ENCODE assay signal across 8 mouse cellular contexts in the genomic region with DNA sequence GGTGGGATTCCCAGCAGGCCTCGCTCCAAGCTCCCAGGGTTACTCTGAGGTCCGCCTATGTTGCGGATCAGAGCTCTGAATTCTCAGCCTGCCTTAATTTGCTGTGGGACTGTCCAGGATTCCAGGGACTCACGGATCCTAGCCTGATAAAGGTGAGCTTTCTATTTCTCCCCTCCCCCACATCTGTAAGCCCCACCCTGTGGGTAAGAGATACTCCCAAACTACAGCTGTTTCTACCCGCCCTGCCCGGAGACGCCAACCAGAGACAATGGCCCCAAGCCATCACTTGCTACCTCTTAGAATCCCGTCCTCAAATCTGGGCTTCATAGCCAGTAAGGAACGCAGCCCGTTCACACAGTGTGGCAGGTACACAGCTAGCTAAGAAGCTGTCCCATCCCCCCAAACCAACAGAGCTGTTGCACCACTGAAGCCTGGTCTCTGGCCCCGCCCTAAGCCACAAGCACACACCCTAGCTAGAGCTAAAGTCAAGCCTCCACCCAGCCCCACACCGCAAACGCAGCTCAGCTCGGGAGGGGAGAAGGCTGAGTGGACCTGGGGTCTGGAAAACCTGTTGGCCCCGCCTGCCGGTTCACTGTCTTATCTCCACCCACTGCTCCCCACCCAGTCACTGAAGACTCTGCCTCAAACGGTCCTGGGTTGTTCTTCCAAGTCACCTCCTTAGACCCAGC. TPM values are rescaled to one million over a fixed set of nuclear protein-coding genes. Genes with fewer than 3 reads are reported as not detected.
DNase-seq lines count a peak whose midpoint lies in the region; ATAC-seq and TF ChIP-seq lines count a peak whose summit lies in the region.

No protein-coding gene starts in this region.

- in situ Hi-C loops in ES-E14 (cut with MboI; ENCODE audit: low sequenced_read_pairs in 2 of 2, unreplicated experiment in 2 of 2) = no loop called here

- no peak for TF ChIP-seq EP300 in lung, postnatal 0 days (IDR thresholded peaks at IDR 0.05)

- H3K9me3 ChIP-seq in ES-E14 (ENCODE audit: control insufficient read depth, insufficient read depth, low read depth, low read length) = no peaks in the 10 kb centered on the region
- no peaks in the 10 kb centered on the region for H3K9me3 ChIP-seq in lung, postnatal 0 days (ENCODE audit: low read length)

- H3K4me1 ChIP-seq in ES-E14 (ENCODE audit: control insufficient read depth in 2 of 2, insufficient read depth in 2 of 2, low read length in 2 of 2, poor library complexity in 1 of 2) = peaks cover 4 to 47% of the 10 kb centered on the region in 2 experiments; a peak in 2 of 4 replicates
- H3K4me1 ChIP-seq in lung, postnatal 0 days (ENCODE audit: insufficient read depth, low read depth, low read length) = no peaks in the 10 kb centered on the region

- H3K9ac ChIP-seq in ES-E14 (ENCODE audit: insufficient read depth, low read depth, low read length, poor library complexity, severe bottlenecking) = peak overlapping the region; percentile 57; the same call in 1 of the 2 replicates
- no peak overlapping the region for H3K9ac ChIP-seq in lung, postnatal 0 days (replicated peaks; ENCODE audit: low read depth)

- H3K4me3 ChIP-seq in ES-E14 (ENCODE audit: insufficient read depth in 1 of 2, low read depth in 1 of 2, low read length in 2 of 2, poor library complexity in 1 of 2, severe bottlenecking in 1 of 2) = peak overlapping the region; percentile 48 to 60
- no peak overlapping the region for H3K4me3 ChIP-seq in lung, postnatal 0 days (ENCODE audit: low read depth, low read length)

- H3K27me3 ChIP-seq in lung, postnatal 0 days (replicated peaks; ENCODE audit: insufficient read depth, low read length) = peaks cover 6% of the 10 kb centered on the region; the same call in 1 of the 2 replicates

- TF ChIP-seq CTCF in lung, postnatal 0 days (IDR thresholded peaks at IDR 0.05) = no peak

- peak overlapping the region; percentile 71; the same call in 1 of the 2 replicates for H3K27ac ChIP-seq in ES-E14 (ENCODE audit: insufficient read depth, low read depth, low read length, poor library complexity, severe bottlenecking)
- H3K27ac ChIP-seq in lung, postnatal 0 days (ENCODE audit: low read length) = no peak overlapping the region

- DNase-seq in B cell, adult 2 months = peak; percentile 42 to 43
- DNase-seq in ES-E14 (ENCODE audit: low read depth, low spot score) = peak; percentile 70
- DNase-seq in lung, postnatal 0 days (ENCODE audit: low spot score) = peak; percentile 59
- peak; percentile 42 to 43 for DNase-seq in spleen, adult 18-20 months
- no peak for DNase-seq in left cerebral cortex, postnatal 36 days (ENCODE audit: low spot score in 2 of 2)
- DNase-seq in right cerebral cortex, postnatal 4 days = no peak
- DNase-seq in ovary, postnatal 14 days (ENCODE audit: low spot score) = no peak

- H3K36me3 ChIP-seq in ES-E14 (ENCODE audit: control insufficient read depth, insufficient read depth, low read length, poor library complexity, severe bottlenecking) = no peaks in the 10 kb centered on the region
- no peaks in the 10 kb centered on the region for H3K36me3 ChIP-seq in lung, postnatal 0 days (ENCODE audit: insufficient read depth, low read length)

- 5% methylated on average over 17 of the region's 17 CpGs for WGBS in lung, postnatal 0 days

- ATAC-seq in hematopoietic stem cell, adult 5-6 weeks (replicated peaks in 1 of 2; ENCODE audit: insufficient read depth in 1 of 2, low FRiP score in 2 of 2, low TSS enrichment in 1 of 2, low read depth in 1 of 2, poor library complexity in 2 of 2, severe bottlenecking in 2 of 2) = peak; percentile 92
- ATAC-seq in lung, postnatal 0 days = peak; percentile 59

- intact Hi-C loops in left cerebral cortex, postnatal 36 days (cut with DNase I) = no loop called here

- no peak overlapping the region for H3K4me2 ChIP-seq in lung, postnatal 0 days (replicated peaks; ENCODE audit: low read depth, low read length)

TF ChIP-seq in ES-E14, 5 proteins besides CTCF, POLR2A, EP300 and RAD21:
- TF ChIP-seq HCFC1 (IDR thresholded peaks at IDR 0.05; ENCODE audit: borderline replicate concordance, insufficient read depth, low read length) (no peak), ZNF384 (IDR thresholded peaks at IDR 0.05; ENCODE audit: low read depth, low read length) (no peak), CHD2 (IDR thresholded peaks at IDR 0.05; ENCODE audit: low read depth, low read length) (peak; percentile 56; the same call in 1 of the 2 replicates), MAFK (IDR thresholded peaks at IDR 0.05; ENCODE audit: insufficient read depth, low read depth, low read length) (no peak), ZC3H11A (IDR thresholded peaks at IDR 0.05; ENCODE audit: borderline replicate concordance, low read depth, low read length) (no peak)

RNA-seq across cellular contexts. Expression of a gene that starts 23.9 kb away (rescaled TPM):
- total RNA-seq in ES-E14 (2012; rRNA removed) = 2.4 and 2.9 TPM in 2 replicates
- total RNA-seq in hematopoietic stem cell, adult 5-6 weeks (2017) = 3.5 and 7.6 TPM in 2 replicates
- polyA plus RNA-seq in lung, postnatal 0 days (2015; fragmentation: Nextera tagmentation; extraction: Ambion mirVana) = 0.98 and 1.4 TPM in 2 replicates
- 10 to 100 TPM in 1 of 2 experiments, 1 to 10 TPM in 1; 8.4 to 15.4 TPM for total RNA-seq in left cerebral cortex, postnatal 36 days (2021)

Comparison
In these comparisons a context has a peak if more than half of its experiments do, and no peak if none do; other contexts are left out.
1. DNase-seq: peak in B cell, adult 2 months (2 of 2), ES-E14 (single experiment), lung, postnatal 0 days (single experiment) and spleen, adult 18-20 months (2 of 2); none in left cerebral cortex, postnatal 36 days (0 of 2), right cerebral cortex, postnatal 4 days (single experiment) and ovary, postnatal 14 days (single experiment).